Mouse (Mus musculus) macrophage (primary cell): Measurements from ENCODE around the gene Ahctf1. TPM values are rescaled to one million over a fixed set of nuclear protein-coding genes. Genes with fewer than 3 reads are reported as not detected.
"Not testable (repeated sequence)": the region's sequence is repeated elsewhere in the genome, so short reads cannot be mapped to it uniquely, and the experiment has no call there.

Experiments used
- H3K27ac ChIP-seq: fragments of 350-480 bp; formaldehyde crosslinking; 2 replicates; pipeline ENCODE4 v1.9.0; 2021
- H3K36me3 ChIP-seq: fragments of 350-480 bp; formaldehyde crosslinking; 2 replicates; pipeline ENCODE4 v1.9.0; 2021; ENCODE audit errors: inconsistent target
- H3K4me3 ChIP-seq: fragments of 350-480 bp; formaldehyde crosslinking; 2 replicates; pipeline ENCODE4 v1.9.0; 2021; ENCODE audit errors: inconsistent target
- H3K79me2 ChIP-seq: fragments of 350-480 bp; formaldehyde crosslinking; 2 replicates; pipeline ENCODE4 v1.9.0; 2021; ENCODE audit errors: inconsistent target
- WGBS: methylation state at CpG from one replicate; pipeline ENCODE4 v1.1.7; 2026; ENCODE audit warnings: inconsistent platforms; ENCODE audit not compliant: missing documents; 5-methylcytosine and 5-hydroxymethylcytosine counted together
- polyA plus RNA-seq: library from polyadenylated mRNA; stranded (reverse); fragments of 250-400 nt; gene quantifications from 3 replicates; pipeline ENCODE4 v1.2.4, GENCODE M21; 2018; ENCODE audit warnings: inconsistent platforms

Ahctf1 gene
- polyA plus RNA-seq, 1 experiment from 2014 or later = 21.5 TPM

- H3K79me2 ChIP-seq = no peaks in the 10 kb centered on the region
- WGBS = 83% methylated on average over 4 of the region's 4 CpGs
- peaks cover 71% of the 10 kb centered on the region for H3K36me3 ChIP-seq
- no peak overlapping the region for H3K4me3 ChIP-seq
- no peak overlapping the region for H3K27ac ChIP-seq
Measured at GRCm38 (mm10) chr1:179760553-179760952, 42.9 kb downstream of the Ahctf1 start.

- 74% methylated on average over 5 of the region's 5 CpGs for WGBS
- H3K27ac ChIP-seq = no peak overlapping the region
- no peaks in the 10 kb centered on the region for H3K79me2 ChIP-seq
- H3K4me3 ChIP-seq = no peak overlapping the region
- peaks cover 73% of the 10 kb centered on the region for H3K36me3 ChIP-seq
Measured at GRCm38 (mm10) chr1:179760086-179760485, 43.4 kb downstream of the Ahctf1 start.

GRCm38 (mm10) chr1:179756477-179756876, 47.0 kb downstream of the Ahctf1 start:
- Histone ChIP-seq H3K36me3 (peaks cover 72% of the 10 kb centered on the region), H3K79me2 (no peaks in the 10 kb centered on the region), H3K27ac (no peak overlapping the region), H3K4me3 (no peak overlapping the region)

- Histone ChIP-seq H3K4me3 (no peak overlapping the region), H3K79me2 (no peaks in the 10 kb centered on the region), H3K27ac (no peak overlapping the region), H3K36me3 (peaks cover 59% of the 10 kb centered on the region)
- WGBS = 96% methylated on average over 8 of the region's 8 CpGs
Measured at GRCm38 (mm10) chr1:179753006-179753405, 50.5 kb downstream of the Ahctf1 start.

GRCm38 (mm10) chr1:179752276-179752675, 51.2 kb downstream of the Ahctf1 start:
- H3K36me3 ChIP-seq = peaks cover 56% of the 10 kb centered on the region
- no peak overlapping the region for H3K27ac ChIP-seq
- no peaks in the 10 kb centered on the region for H3K79me2 ChIP-seq
- H3K4me3 ChIP-seq = no peak overlapping the region
- WGBS = 95% methylated on average over 11 of the region's 11 CpGs

- Histone ChIP-seq H3K79me2 (no peaks in the 10 kb centered on the region), H3K36me3 (peaks cover 27% of the 10 kb centered on the region; the same call in 1 of the 2 replicates), H3K4me3 (no peak within 1 kb of the TSS), H3K27ac (no peak within 1 kb of the TSS)
- 92% methylated on average over 9 of the region's 9 CpGs for WGBS
Measured at GRCm38 (mm10) chr1:179745171-179745570, 58.3 kb downstream of the Ahctf1 start, which contains the start of gene Kif28. Gene Kif28 (minus strand): TSS chr1:179745271.

- H3K36me3 ChIP-seq = peaks cover 27% of the 10 kb centered on the region; the same call in 1 of the 2 replicates
- 71% methylated on average over 4 of the region's 4 CpGs for WGBS
- no peak overlapping the region for H3K4me3 ChIP-seq
- no peaks in the 10 kb centered on the region for H3K79me2 ChIP-seq
- H3K27ac ChIP-seq = no peak overlapping the region
Measured at GRCm38 (mm10) chr1:179743593-179744193, 59.8 kb downstream of the Ahctf1 start.

GRCm38 (mm10) chr1:179736483-179736882, 67.0 kb downstream of the Ahctf1 start:
- 93% methylated on average over 3 of the region's 3 CpGs for WGBS
- no peak overlapping the region for H3K27ac ChIP-seq
- no peaks in the 10 kb centered on the region for H3K36me3 ChIP-seq
- H3K79me2 ChIP-seq = no peaks in the 10 kb centered on the region
- H3K4me3 ChIP-seq = no peak overlapping the region

- Histone ChIP-seq H3K4me3 (no peak overlapping the region), H3K27ac (no peak overlapping the region), H3K79me2 (no peaks in the 10 kb centered on the region), H3K36me3 (no peaks in the 10 kb centered on the region)
- WGBS = 32% methylated on average over 14 of the region's 15 CpGs
Measured at GRCm38 (mm10) chr1:179734500-179735474, 68.7 kb downstream of the Ahctf1 start.

GRCm38 (mm10) chr1:179731391-179731790, 72.1 kb downstream of the Ahctf1 start:
- H3K36me3 ChIP-seq = no peaks in the 10 kb centered on the region
- H3K4me3 ChIP-seq = no peak overlapping the region
- H3K27ac ChIP-seq = no peak overlapping the region
- WGBS = 92% methylated on average over 3 of the region's 3 CpGs
- no peaks in the 10 kb centered on the region for H3K79me2 ChIP-seq

- Histone ChIP-seq H3K79me2 (no peaks in the 10 kb centered on the region), H3K4me3 (no peak overlapping the region), H3K36me3 (no peaks in the 10 kb centered on the region), H3K27ac (no peak overlapping the region)
- WGBS = 93% methylated on average over 9 of the region's 10 CpGs
Measured at GRCm38 (mm10) chr1:179728661-179729060, 74.8 kb downstream of the Ahctf1 start.

- no peaks in the 10 kb centered on the region for H3K36me3 ChIP-seq
- no peak overlapping the region for H3K27ac ChIP-seq
- H3K79me2 ChIP-seq = no peaks in the 10 kb centered on the region
- no peak overlapping the region for H3K4me3 ChIP-seq
- WGBS = 85% methylated on average over 8 of the region's 8 CpGs
Measured at GRCm38 (mm10) chr1:179722811-179723469, 80.5 kb downstream of the Ahctf1 start.

- 75% methylated on average over 4 of the region's 4 CpGs for WGBS
- Histone ChIP-seq H3K36me3 (no peaks in the 10 kb centered on the region), H3K79me2 (no peaks in the 10 kb centered on the region), H3K27ac (no peak overlapping the region), H3K4me3 (no peak overlapping the region)
Measured at GRCm38 (mm10) chr1:179715786-179716185, 87.7 kb downstream of the Ahctf1 start.

- WGBS = no CpG with 5 or more reads among the region's 4 CpGs
- not testable (repeated sequence) for H3K79me2 ChIP-seq, H3K4me3 ChIP-seq, H3K36me3 ChIP-seq, H3K27ac ChIP-seq
Measured at GRCm38 (mm10) chr1:179715289-179715688, 88.2 kb downstream of the Ahctf1 start.

- H3K27ac ChIP-seq = no peak overlapping the region
- 97% methylated on average over 3 of the region's 3 CpGs for WGBS
- no peaks in the 10 kb centered on the region for H3K79me2 ChIP-seq
- no peak overlapping the region for H3K4me3 ChIP-seq
- H3K36me3 ChIP-seq = no peaks in the 10 kb centered on the region
Measured at GRCm38 (mm10) chr1:179713367-179713766, 90.1 kb downstream of the Ahctf1 start.
